Mouse (Mus musculus): ENCODE data around the gene Spem2.

DNA sequence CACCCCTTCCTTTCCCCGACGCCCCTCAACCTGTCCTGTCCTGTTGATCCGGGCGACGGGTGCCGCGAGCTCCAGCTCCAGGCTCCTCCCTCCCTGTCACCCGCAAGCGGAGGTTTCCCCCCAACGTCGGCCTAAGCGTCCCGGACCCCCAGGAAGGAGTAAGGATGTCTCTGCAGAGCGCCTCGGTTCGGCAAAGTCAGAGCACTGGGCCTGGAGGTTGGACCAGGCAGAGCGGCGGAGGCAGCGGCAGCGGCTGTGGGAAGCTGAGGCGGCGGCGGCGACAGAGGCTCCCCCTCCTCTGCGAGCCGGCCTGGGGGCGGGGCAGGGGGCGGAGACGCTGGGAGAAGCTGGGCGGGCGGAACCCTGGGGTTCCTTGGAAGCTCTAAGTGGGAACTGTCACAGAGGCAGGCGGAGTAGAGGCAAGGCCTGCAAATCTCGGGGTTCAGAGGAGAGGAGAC is 15.6 kb downstream of the Spem2 start:
- no peak for TF ChIP-seq CTCF (conservative IDR thresholded peaks at IDR 0.05 in 1 of 2, IDR thresholded peaks at IDR 0.05 in 1 of 2; ENCODE audit: low read depth in 2 of 2, low read length in 2 of 2)
- no peak for TF ChIP-seq KAT2A (IDR thresholded peaks at IDR 0.05; ENCODE audit: insufficient replicate concordance, low read length)
- no peak for TF ChIP-seq PAX5 (IDR thresholded peaks at IDR 0.05; ENCODE audit: low read length)
- no peak for TF ChIP-seq MAX (IDR thresholded peaks at IDR 0.05; ENCODE audit: low read length)
- no peak for TF ChIP-seq HCFC1 (IDR thresholded peaks at IDR 0.05; ENCODE audit: low read depth, low read length)
- TF ChIP-seq EP300 (IDR thresholded peaks at IDR 0.05; ENCODE audit: low read length) = no peak
- TF ChIP-seq ZNF384 (IDR thresholded peaks at IDR 0.05; ENCODE audit: low read depth, low read length) = no peak
- TF ChIP-seq GABPA (IDR thresholded peaks at IDR 0.05; ENCODE audit: insufficient replicate concordance, low read depth, low read length) = no peak
- no peak for TF ChIP-seq UBTF (IDR thresholded peaks at IDR 0.05; ENCODE audit: low read depth, low read length)
- TF ChIP-seq MAZ (IDR thresholded peaks at IDR 0.05; ENCODE audit: low read depth, low read length) = no peak
- no peak for TF ChIP-seq MEF2A (IDR thresholded peaks at IDR 0.05; ENCODE audit: borderline replicate concordance, low read depth, low read length)
- TF ChIP-seq NELFE (IDR thresholded peaks at IDR 0.05; ENCODE audit: low read depth, low read length) = no peak

Data from CH12.LX (cell line).